Mouse (Mus musculus): Measurements from ENCODE around the gene Slc37a2.

DNA sequence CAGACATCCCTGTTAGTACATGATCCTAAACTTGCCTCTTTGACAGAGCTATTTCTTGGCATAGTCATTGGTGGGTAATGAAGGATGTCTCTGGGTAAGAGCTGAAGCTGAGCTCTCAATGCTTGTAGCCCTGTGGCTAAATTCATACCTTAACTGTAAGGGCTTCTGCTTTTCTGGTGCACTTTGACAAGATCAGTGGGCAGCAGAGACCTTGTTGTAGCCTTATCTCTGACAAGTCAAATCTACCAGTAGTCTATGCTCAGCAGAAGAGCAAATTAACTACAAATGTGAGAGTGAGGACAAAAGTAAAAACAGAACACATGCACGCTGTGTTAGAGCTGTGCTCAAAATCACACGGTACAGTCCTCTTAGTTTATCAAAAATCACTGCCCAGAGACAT is 11.1 kb upstream of the Slc37a2 start:
- TF ChIP-seq ZNF384 (IDR thresholded peaks at IDR 0.05; ENCODE audit: low read depth, low read length) (no peak), USF2 (conservative IDR thresholded peaks at IDR 0.05; ENCODE audit: low read depth, low read length) (no peak), EP300 (IDR thresholded peaks at IDR 0.05; ENCODE audit: low read length) (no peak), KAT2A (IDR thresholded peaks at IDR 0.05; ENCODE audit: insufficient replicate concordance, low read length) (no peak), HCFC1 (IDR thresholded peaks at IDR 0.05; ENCODE audit: low read depth, low read length) (no peak)

Measured in CH12.LX (cell line).